Mouse (Mus musculus) cerebellum, adult (tissue): ENCODE measurements around the gene Ticam1.

Experiments
- ATAC-seq: cut with Nextera tagmentation; 2 replicates; pipeline ENCODE4 v1.9.2; 2017; ENCODE audit warnings: mild to moderate bottlenecking, moderate library complexity, mixed read lengths; ENCODE audit not compliant: insufficient number of reproducible peaks, low FRiP score, low TSS enrichment

The Ticam1 gene

GRCm38 (mm10) chr17:56229943-56230342 lies 46.6 kb downstream of the Ticam1 start:
- ATAC-seq, result no peak

- ATAC-seq, result no peak
These were observed 50.0 kb downstream of the Ticam1 start for GRCm38 (mm10) chr17:56226566-56226965.

GRCm38 (mm10) chr17:56224916-56225315 lies 51.7 kb downstream of the Ticam1 start:
- no peak for ATAC-seq

GRCm38 (mm10) chr17:56219805-56220204 lies 56.8 kb downstream of the Ticam1 start:
- no peak for ATAC-seq
